Mouse (Mus musculus): ENCODE measurements around the gene Actl6b. TPM values are rescaled to one million over a fixed set of nuclear protein-coding genes. Genes with fewer than 3 reads are reported as not detected.

The Actl6b gene
- polyA plus RNA-seq (2015; fragmentation: Nextera tagmentation; extraction: Ambion mirVana): 12.9 and 24.4 TPM in 2 replicates

GRCm38 (mm10) chr5:137553411-137553837 lies at the start of gene Actl6b:
Actl6b (plus strand) TSS chr5:137553517.

GRCm38 (mm10) chr5:137518436-137518835 lies 34.9 kb upstream of the Actl6b start, which contains the start of gene Gigyf1:
Gigyf1 (plus strand) TSS chr5:137518548.

GRCm38 (mm10) chr5:137533117-137533827 lies 20.0 kb upstream of the Actl6b start, which contains the start of the genes Epo and Gnb2:
Epo (minus strand) TSS chr5:137533242.
Gnb2 (minus strand) TSS chr5:137533510.

GRCm38 (mm10) chr5:137569665-137570064 lies 16.3 kb downstream of the Actl6b start, which contains the start of gene Tfr2:
Tfr2 (plus strand) TSS chr5:137569840.

GRCm38 (mm10) chr5:137600619-137601364 lies 47.5 kb downstream of the Actl6b start, which contains the start of gene Mospd3:
Mospd3 (minus strand) TSS chr5:137601058.

GRCm38 (mm10) chr5:137613550-137613949 lies 60.2 kb downstream of the Actl6b start, which contains the start of gene Pcolce:
Pcolce (minus strand) TSS chr5:137613784.

Small RNAs within 50 kb of the gene (microRNA-seq; reads per million reads assigned to microRNA genes)
- gene Mir6418 (ENCODE audit: borderline replicate concordance, insufficient number of aligned reads): 1.1 reads per million

Other genes starting within 250 kb of the Actl6b start
- gene Srrt, start 245.8 kb upstream of the Actl6b start, polyA plus RNA-seq (2015; fragmentation: Nextera tagmentation; extraction: Ambion mirVana): 34.8 and 46.7 TPM in 2 replicates
- 45.2 and 45.4 TPM in 2 replicates for gene Trip6, start 239.1 kb upstream of the Actl6b start, polyA plus RNA-seq (2015; fragmentation: Nextera tagmentation; extraction: Ambion mirVana)
- 7.2 and 11.1 TPM in 2 replicates for gene Slc12a9, start 219.9 kb upstream of the Actl6b start, polyA plus RNA-seq (2015; fragmentation: Nextera tagmentation; extraction: Ambion mirVana)
- 21.9 and 24.9 TPM in 2 replicates for gene Ephb4, start 203.4 kb upstream of the Actl6b start, polyA plus RNA-seq (2015; fragmentation: Nextera tagmentation; extraction: Ambion mirVana)
- 0.07 and 0.11 TPM in 2 replicates for gene Zan, start 76.5 kb upstream of the Actl6b start, polyA plus RNA-seq (2015; fragmentation: Nextera tagmentation; extraction: Ambion mirVana)
- gene Pop7, start 51.0 kb upstream of the Actl6b start, polyA plus RNA-seq (2015; fragmentation: Nextera tagmentation; extraction: Ambion mirVana): 37.0 and 47.6 TPM in 2 replicates
- gene Gigyf1, start 35.0 kb upstream of the Actl6b start, polyA plus RNA-seq (2015; fragmentation: Nextera tagmentation; extraction: Ambion mirVana): 7.4 and 11.0 TPM in 2 replicates
- gene Epo, start 20.3 kb upstream of the Actl6b start, polyA plus RNA-seq (2015; fragmentation: Nextera tagmentation; extraction: Ambion mirVana): not detected in 2 replicates
- 376 and 471 TPM in 2 replicates for gene Gnb2, start 20.0 kb upstream of the Actl6b start, polyA plus RNA-seq (2015; fragmentation: Nextera tagmentation; extraction: Ambion mirVana)
- gene Tfr2, start 16.3 kb downstream of the Actl6b start, polyA plus RNA-seq (2015; fragmentation: Nextera tagmentation; extraction: Ambion mirVana): 5.8 and 6.5 TPM in 2 replicates
- 47.4 and 59.0 TPM in 2 replicates for gene Mospd3, start 47.5 kb downstream of the Actl6b start, polyA plus RNA-seq (2015; fragmentation: Nextera tagmentation; extraction: Ambion mirVana)
- 331 and 534 TPM in 2 replicates for gene Pcolce, start 60.3 kb downstream of the Actl6b start, polyA plus RNA-seq (2015; fragmentation: Nextera tagmentation; extraction: Ambion mirVana)
- 0.40 and 0.71 TPM in 2 replicates for gene Fbxo24, start 75.5 kb downstream of the Actl6b start, polyA plus RNA-seq (2015; fragmentation: Nextera tagmentation; extraction: Ambion mirVana)
- 27.2 and 31.5 TPM in 2 replicates for gene Lrch4, start 75.6 kb downstream of the Actl6b start, polyA plus RNA-seq (2015; fragmentation: Nextera tagmentation; extraction: Ambion mirVana)
- gene Gm20605, start 75.7 kb downstream of the Actl6b start, polyA plus RNA-seq (2015; fragmentation: Nextera tagmentation; extraction: Ambion mirVana): 3.2 and 3.4 TPM in 2 replicates
- 2.9 and 5.4 TPM in 2 replicates for gene Sap25, start 87.8 kb downstream of the Actl6b start, polyA plus RNA-seq (2015; fragmentation: Nextera tagmentation; extraction: Ambion mirVana)
- gene Irs3, start 92.2 kb downstream of the Actl6b start, polyA plus RNA-seq (2015; fragmentation: Nextera tagmentation; extraction: Ambion mirVana): 0.38 and 0.50 TPM in 2 replicates
- gene Agfg2, start 131.2 kb downstream of the Actl6b start, polyA plus RNA-seq (2015; fragmentation: Nextera tagmentation; extraction: Ambion mirVana): 14.8 and 23.8 TPM in 2 replicates
- gene Nyap1, start 188.1 kb downstream of the Actl6b start, polyA plus RNA-seq (2015; fragmentation: Nextera tagmentation; extraction: Ambion mirVana): 3.8 and 6.3 TPM in 2 replicates
- 93.4 and 119 TPM in 2 replicates for gene Tsc22d4, start 192.2 kb downstream of the Actl6b start, polyA plus RNA-seq (2015; fragmentation: Nextera tagmentation; extraction: Ambion mirVana)
- 46.4 and 54.3 TPM in 2 replicates for gene Ppp1r35, start 225.3 kb downstream of the Actl6b start, polyA plus RNA-seq (2015; fragmentation: Nextera tagmentation; extraction: Ambion mirVana)
- gene Mepce, start 234.1 kb downstream of the Actl6b start, polyA plus RNA-seq (2015; fragmentation: Nextera tagmentation; extraction: Ambion mirVana): 14.9 and 16.9 TPM in 2 replicates
- gene Zcwpw1, start 234.3 kb downstream of the Actl6b start, polyA plus RNA-seq (2015; fragmentation: Nextera tagmentation; extraction: Ambion mirVana): 6.2 and 7.8 TPM in 2 replicates